Mouse (Mus musculus) MEL (cell line): ENCODE results near the gene Lhfpl1. TPM values are rescaled to one million over a fixed set of nuclear protein-coding genes. Genes with fewer than 3 reads are reported as not detected.

Experiments
- DNase-seq: peaks from one replicate; pipeline ENCODE4 v3.0.0; 2011; ENCODE audit warnings: low read depth, low spot score
- H3K27ac ChIP-seq: 2 replicates; pipeline ENCODE4 v1.5.1; 2012; ENCODE audit warnings: low read depth, mild to moderate bottlenecking, control low read depth, low read length, moderate library complexity; ENCODE audit not compliant: control insufficient read depth
- H3K27me3 ChIP-seq, 2 experiments: fragments of 150-350 bp in 1 of 2; sonication (generic) in 1 of 2; 2 replicates each; pipeline ENCODE4 v1.6.1; 2012; ENCODE audit warnings: low read length in 2 of 2, mild to moderate bottlenecking in 2 of 2, improper control_type of control experiment in 1 of 2, moderate library complexity in 1 of 2; ENCODE audit not compliant: insufficient read depth in 2 of 2, control insufficient read depth in 1 of 2
- H3K36me3 ChIP-seq, 2 experiments: 2 replicates each; pipeline ENCODE4 v1.6.1; 2012 to 2014; ENCODE audit warnings: low read length in 2 of 2, improper control_type of control experiment in 1 of 2, inconsistent platforms in 1 of 2, mild to moderate bottlenecking in 1 of 2; ENCODE audit not compliant: insufficient read depth in 2 of 2, control insufficient read depth in 1 of 2
- H3K4me1 ChIP-seq, 2 experiments: fragments of 150-350 bp in 1 of 2; sonication (generic) in 1 of 2; 2 replicates each; pipeline ENCODE4 v1.6.1; 2012; ENCODE audit warnings: low read length in 2 of 2, improper control_type of control experiment in 1 of 2, mild to moderate bottlenecking in 1 of 2; ENCODE audit not compliant: insufficient read depth in 2 of 2, control insufficient read depth in 1 of 2
- H3K4me3 ChIP-seq, 2 experiments: fragments of 150-350 bp in 1 of 2; sonication (generic) in 1 of 2; 2 replicates each; pipeline ENCODE4 v1.5.1; 2012; ENCODE audit warnings: low read depth in 2 of 2, low read length in 2 of 2, mild to moderate bottlenecking in 2 of 2, moderate library complexity in 2 of 2, control low read depth in 1 of 2, improper control_type of control experiment in 1 of 2; ENCODE audit not compliant: control insufficient read depth in 1 of 2, insufficient read depth in 1 of 2
- H3K79me2 ChIP-seq: 2 replicates; pipeline ENCODE4 v1.6.1; 2012; ENCODE audit warnings: mild to moderate bottlenecking, low read length, moderate library complexity; ENCODE audit not compliant: control insufficient read depth, poor library complexity, insufficient read depth
- H3K9ac ChIP-seq: 2 replicates; pipeline ENCODE4 v1.6.1; 2012; ENCODE audit warnings: low read depth, mild to moderate bottlenecking, control low read depth, low read length, moderate library complexity; ENCODE audit not compliant: control insufficient read depth, poor library complexity, severe bottlenecking
- H3K9me3 ChIP-seq: fragments of 150-350 bp; sonication (generic); replicated peaks from 2 replicates; pipeline ENCODE4 v1.6.1; 2012; ENCODE audit warnings: mild to moderate bottlenecking, low read length, improper control_type of control experiment, moderate library complexity; ENCODE audit not compliant: insufficient read depth
- CTCF ChIP-seq, 3 experiments: IDR thresholded peaks in 2 of 3; conservative IDR thresholded peaks in 1 of 3; 2 replicates each; pipeline ENCODE4 v1.5.1; 2011 to 2012; ENCODE audit warnings: low read length in 3 of 3, low read depth in 2 of 3, mild to moderate bottlenecking in 2 of 3, improper control_type of control experiment in 1 of 3, inconsistent platforms in 1 of 3, mixed read lengths in 1 of 3, moderate library complexity in 1 of 3; ENCODE audit not compliant: control insufficient read depth in 1 of 3, insufficient read depth in 1 of 3, poor library complexity in 1 of 3, severe bottlenecking in 1 of 3
- EP300 ChIP-seq, 2 experiments: IDR thresholded peaks; 2 replicates each; pipeline ENCODE4 v1.6.1; 2011; ENCODE audit warnings: improper control_type of control experiment in 2 of 2, low read length in 2 of 2, low read depth in 1 of 2, mild to moderate bottlenecking in 1 of 2
- GATA1 ChIP-seq: IDR thresholded peaks from 2 replicates; pipeline ENCODE4 v1.6.1; 2011; ENCODE audit warnings: low read depth, low read length, improper control_type of control experiment
- HCFC1 ChIP-seq: IDR thresholded peaks from 2 replicates; pipeline ENCODE4 v1.6.1; 2012; ENCODE audit warnings: low read depth, mild to moderate bottlenecking, inconsistent platforms, low read length, improper control_type of control experiment, moderate library complexity
- JUND ChIP-seq: IDR thresholded peaks from 2 replicates; pipeline ENCODE4 v1.6.1; 2011; ENCODE audit warnings: low read depth, mild to moderate bottlenecking, improper control_type of control experiment, low read length
- RAD21 ChIP-seq: IDR thresholded peaks from 2 replicates; pipeline ENCODE4 v1.6.1; 2011; ENCODE audit warnings: mild to moderate bottlenecking, low read depth, low read length, improper control_type of control experiment
- SIN3A ChIP-seq: IDR thresholded peaks from 2 replicates; pipeline ENCODE4 v1.6.1; 2012; ENCODE audit warnings: low read length, improper control_type of control experiment, inconsistent platforms
- SMC3 ChIP-seq: IDR thresholded peaks from 2 replicates; pipeline ENCODE4 v1.6.1; 2011; ENCODE audit warnings: low read depth, low read length, improper control_type of control experiment
- TAL1 ChIP-seq: IDR thresholded peaks from 2 replicates; pipeline ENCODE4 v1.6.1; 2012; ENCODE audit warnings: mild to moderate bottlenecking, inconsistent platforms, low read length, moderate library complexity, mixed read lengths
- TCF12 ChIP-seq: IDR thresholded peaks from 2 replicates; pipeline ENCODE4 v1.6.1; 2014; ENCODE audit warnings: low read depth, mild to moderate bottlenecking, inconsistent platforms, low read length, improper control_type of control experiment, moderate library complexity
- ZKSCAN1 ChIP-seq: IDR thresholded peaks from 2 replicates; pipeline ENCODE4 v1.6.1; 2012; ENCODE audit warnings: low read depth, mild to moderate bottlenecking, inconsistent platforms, low read length, improper control_type of control experiment, moderate library complexity
- ZMIZ1 ChIP-seq: IDR thresholded peaks from 2 replicates; pipeline ENCODE4 v1.6.1; 2012; ENCODE audit warnings: low read depth, mild to moderate bottlenecking, inconsistent platforms, low read length, improper control_type of control experiment, moderate library complexity
- ZNF384 ChIP-seq: IDR thresholded peaks from 2 replicates; pipeline ENCODE4 v1.6.1; 2012; ENCODE audit warnings: low read depth, mild to moderate bottlenecking, inconsistent platforms, low read length, improper control_type of control experiment
- polyA plus RNA-seq, 2 experiments: library from polyadenylated mRNA; stranded (reverse) in 1 of 2; unstranded in 1 of 2; fragments of >175 nt in 1 of 2; fragments of >200 nt in 1 of 2; gene quantifications; 2 replicates each; pipeline versions ENCODE4 v1.2.1 to v1.2.4; 2012; ENCODE audit warnings: low replicate concordance in 2 of 2, low read depth in 1 of 2; ENCODE audit not compliant: insufficient read length in 2 of 2, insufficient read depth in 1 of 2, missing spikeins in 1 of 2
- total RNA-seq: library from RNA; depleted of rRNA; stranded (reverse); fragments of 300-350 nt; gene quantifications from 2 replicates; pipeline ENCODE4 v1.2.3, GENCODE M21; 2012

Lhfpl1 gene
- total and polyA plus RNA-seq, 3 experiments = not detected

DNA sequence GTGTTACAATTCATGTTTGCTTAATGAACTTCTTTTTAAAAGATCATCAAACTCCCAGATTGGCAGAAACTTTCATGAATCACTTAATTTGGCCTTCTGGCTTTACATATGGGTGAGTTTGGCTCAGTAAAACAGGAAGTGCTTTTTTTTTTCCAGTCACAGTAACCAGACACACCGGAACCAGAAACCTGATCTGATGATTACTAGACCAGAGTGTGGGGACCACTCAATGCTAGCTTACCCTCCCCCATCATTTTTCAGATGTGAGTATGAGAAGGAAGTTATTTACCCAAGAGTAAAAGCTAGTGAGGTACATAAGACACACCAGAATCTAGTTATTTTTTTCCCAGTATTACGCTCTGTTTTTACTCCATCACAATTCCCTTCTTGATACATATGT, 6.5 kb downstream of the Lhfpl1 start:
- peak; percentile 5 for DNase-seq
- no peak overlapping the region for H3K4me3 ChIP-seq
- H3K36me3 ChIP-seq = no peaks in the 10 kb centered on the region
- no peaks in the 10 kb centered on the region for H3K27me3 ChIP-seq
- TF ChIP-seq EP300 (IDR thresholded peaks at IDR 0.05; ENCODE audit: low read depth in 1 of 2, low read length in 2 of 2) = no peak
- TF ChIP-seq ZMIZ1 = no peak
- TF ChIP-seq GATA1 = no peak
- no peak for TF ChIP-seq HCFC1
- TF ChIP-seq JUND = no peak
- no peak for TF ChIP-seq TAL1
- TF ChIP-seq ZNF384 = peak; percentile 65
- no peak for TF ChIP-seq SIN3A
- no peak overlapping the region for H3K27ac ChIP-seq
- H3K4me1 ChIP-seq = 0 out of 4 replicates have a peak, but pooled peaks cover 0 to 3% of the 10 kb centered on the region in 2 experiments
- no peaks in the 10 kb centered on the region for H3K79me2 ChIP-seq
- H3K9me3 ChIP-seq = no peaks in the 10 kb centered on the region
- H3K9ac ChIP-seq = no peak overlapping the region

DNA sequence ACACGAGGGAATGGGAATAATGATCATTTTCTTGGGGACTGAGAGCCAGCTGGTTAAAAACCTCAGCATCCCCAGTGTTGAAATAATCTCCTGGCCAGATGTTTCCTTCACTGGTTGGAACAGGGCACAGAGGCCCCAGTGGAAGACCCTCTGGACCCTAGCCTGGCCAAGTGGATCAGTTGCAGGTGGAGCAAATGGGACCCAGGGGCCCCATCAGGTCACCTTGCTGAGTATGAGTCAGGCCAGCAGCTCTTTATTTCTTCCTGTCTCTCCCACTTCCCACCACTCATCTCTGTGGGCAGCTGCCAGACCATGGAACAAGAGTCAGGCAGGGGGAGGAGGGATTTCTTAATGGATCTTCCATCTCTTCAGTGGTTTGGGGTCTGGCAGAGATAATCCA, 12.7 kb downstream of the Lhfpl1 start:
- Histone ChIP-seq H3K4me3 (no peak overlapping the region), H3K27ac (no peak overlapping the region)
- TF ChIP-seq ZKSCAN1 = no peak
- TF ChIP-seq CTCF (IDR thresholded peaks at IDR 0.05 in 2 of 3, conservative IDR thresholded peaks at IDR 0.05 in 1 of 3; ENCODE audit: control insufficient read depth in 1 of 3, insufficient read depth in 1 of 3, low read depth in 2 of 3, low read length in 3 of 3, poor library complexity in 1 of 3, severe bottlenecking in 1 of 3) = no peak
- TF ChIP-seq, all 39 proteins: peak for 0
- no peak for DNase-seq
- no peak overlapping the region for H3K9ac ChIP-seq
- no peaks in the 10 kb centered on the region for H3K79me2 ChIP-seq
- H3K36me3 ChIP-seq = no peaks in the 10 kb centered on the region
- H3K9me3 ChIP-seq = no peaks in the 10 kb centered on the region
- no peaks in the 10 kb centered on the region for H3K4me1 ChIP-seq
- no peaks in the 10 kb centered on the region for H3K27me3 ChIP-seq

DNA sequence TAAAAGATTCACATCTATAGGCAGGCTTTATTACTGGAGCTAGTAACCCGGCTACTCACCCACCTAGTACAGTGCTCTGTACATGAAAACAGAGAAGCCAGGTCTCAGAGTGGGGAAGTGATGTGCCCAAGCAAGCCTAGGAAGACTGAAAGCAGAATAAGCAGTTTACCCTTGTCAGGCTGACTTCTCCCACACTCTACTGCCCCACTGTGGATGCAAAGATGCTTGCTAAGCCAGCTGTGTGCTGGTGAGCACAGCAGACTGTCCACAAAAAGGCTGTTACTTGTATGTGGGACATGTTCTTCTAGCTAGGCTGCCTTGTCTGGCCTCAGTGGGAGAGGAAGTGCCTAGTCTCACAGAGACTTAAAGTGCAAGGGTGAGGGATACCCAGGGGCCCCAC, 40.3 kb downstream of the Lhfpl1 start:
- Histone ChIP-seq H3K9ac (no peak overlapping the region), H3K9me3 (no peaks in the 10 kb centered on the region), H3K79me2 (no peaks in the 10 kb centered on the region), H3K27ac (no peak overlapping the region), H3K4me1 (no peaks in the 10 kb centered on the region), H3K4me3 (no peak overlapping the region), H3K27me3 (no peaks in the 10 kb centered on the region), H3K36me3 (no peaks in the 10 kb centered on the region)
- peak; percentile 30 for DNase-seq
- TF ChIP-seq SMC3 (peak; percentile 52), CTCF (IDR thresholded peaks at IDR 0.05 in 2 of 3, conservative IDR thresholded peaks at IDR 0.05 in 1 of 3; ENCODE audit: control insufficient read depth in 1 of 3, insufficient read depth in 1 of 3, low read depth in 2 of 3, low read length in 3 of 3, poor library complexity in 1 of 3, severe bottlenecking in 1 of 3) (peak in 2 of 3 experiments; percentile 14 to 45; a peak in 2 of 6 replicates), RAD21 (peak; percentile 30), TCF12 (no peak)
